Mouse (Mus musculus) small intestine, adult 2 months (tissue): ENCODE data around the gene Man1c1.
A peak's percentile ranks its signal among the peaks of the same experiment; 100 is the strongest.

Experiments
- CTCF ChIP-seq: fragments of 200-500 bp; IDR thresholded peaks from 2 replicates; pipeline ENCODE4 v1.5.1; 2012; ENCODE audit warnings: low read depth, mild to moderate bottlenecking, control low read depth, inconsistent platforms, low read length, moderate library complexity, mixed read lengths; ENCODE audit not compliant: insufficient replicate concordance, insufficient read length; ENCODE audit errors: extremely low read depth
- POLR2A ChIP-seq: fragments of 200-500 bp; IDR thresholded peaks from 2 replicates; pipeline ENCODE4 v1.6.1; 2012; ENCODE audit warnings: low read depth, mild to moderate bottlenecking, control low read depth, inconsistent platforms, low read length, moderate library complexity

DNA sequence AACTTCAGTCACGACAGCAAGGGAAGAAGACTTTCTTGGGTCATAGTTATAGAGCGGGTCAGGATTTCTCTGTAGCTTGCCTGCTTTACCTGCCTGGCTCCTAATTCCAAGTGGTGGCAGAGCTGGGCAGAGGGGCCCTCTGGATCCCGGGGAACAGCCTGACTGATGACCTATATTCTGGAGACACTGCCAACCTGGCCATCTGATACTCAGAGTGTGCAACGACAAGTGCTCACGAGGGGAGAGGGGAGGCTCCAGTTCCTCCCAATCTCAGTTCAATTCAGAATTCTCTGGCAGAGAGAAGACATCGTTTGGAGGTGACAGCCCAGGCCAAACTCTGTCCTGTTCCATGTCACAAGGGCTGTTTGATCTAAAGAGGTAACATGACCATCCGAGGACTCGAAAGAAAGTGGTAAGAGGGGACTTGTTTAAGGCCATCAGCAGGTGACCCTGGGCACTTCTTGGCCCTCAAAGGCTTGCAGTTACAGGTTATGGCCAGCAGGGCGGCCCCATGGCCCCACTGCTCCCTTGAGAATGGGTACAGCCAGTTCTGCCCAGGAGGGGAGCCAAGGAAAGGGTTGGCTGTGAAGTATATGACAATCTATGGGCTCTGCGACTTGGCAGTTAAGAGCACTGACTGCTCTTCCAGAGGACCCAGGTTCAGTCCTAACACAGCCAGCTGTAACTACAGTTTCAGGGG lies 113.7 kb downstream of the Man1c1 start:
- TF ChIP-seq CTCF (peak; percentile 58; the same call in 1 of the 2 replicates), POLR2A (no peak)
